Mouse (Mus musculus): ENCODE measurements at regions not wholly inside any gene's neighbourhood (a gene's known extent, or its start where the extent isn't known, plus 50 kb on each side); places are given as distances from the start of the nearest gene placed in this dataset.

DNA sequence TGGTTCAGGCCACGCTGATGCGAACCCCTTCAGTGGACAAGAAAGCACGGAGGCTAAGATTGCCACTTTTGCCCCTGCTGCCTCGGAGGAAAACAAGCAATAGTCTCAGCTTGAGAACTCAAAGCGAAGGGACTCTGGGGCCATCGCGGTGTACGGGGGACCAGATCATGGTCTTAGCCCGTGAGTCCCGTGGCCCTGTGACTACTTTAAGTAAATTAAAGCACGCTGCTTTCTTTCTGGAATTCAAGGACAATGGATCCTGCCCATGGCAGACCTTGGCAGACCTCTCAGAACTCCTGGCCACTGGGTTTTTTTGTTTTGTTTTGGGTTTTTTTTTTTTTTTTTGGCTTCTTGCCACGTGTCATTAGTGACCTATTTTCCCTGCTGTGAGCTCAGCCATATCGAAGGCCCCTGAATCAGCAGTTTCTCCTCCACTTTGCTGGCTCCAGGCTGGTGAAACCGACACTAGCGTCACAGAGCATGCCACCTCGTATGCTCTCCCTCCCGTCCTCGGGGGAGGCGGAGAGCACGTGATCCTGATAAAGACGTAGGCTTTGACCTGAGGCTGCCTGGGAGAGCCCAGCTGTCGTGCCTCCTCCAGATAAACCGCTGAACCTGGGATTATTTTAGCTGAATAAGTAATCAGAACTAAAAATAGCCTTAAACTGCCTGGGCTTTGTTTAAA lies 174.6 kb downstream of the Cand1 start (continued):
- TF ChIP-seq SIN3A (IDR thresholded peaks at IDR 0.05; ENCODE audit: low read length) (peak; percentile 59; the same call in 1 of the 2 replicates), E2F4 (IDR thresholded peaks at IDR 0.05; ENCODE audit: borderline replicate concordance, low read depth, low read length) (no peak), CTCF (IDR thresholded peaks at IDR 0.05 in 2 of 3, conservative IDR thresholded peaks at IDR 0.05 in 1 of 3; ENCODE audit: control insufficient read depth in 1 of 3, insufficient read depth in 1 of 3, low read depth in 2 of 3, low read length in 3 of 3, poor library complexity in 1 of 3, severe bottlenecking in 1 of 3) (no peak), ZC3H11A (IDR thresholded peaks at IDR 0.05; ENCODE audit: low read depth, low read length) (no peak), ELF1 (IDR thresholded peaks at IDR 0.05; ENCODE audit: low read depth, low read length) (no peak), MAZ (IDR thresholded peaks at IDR 0.05; ENCODE audit: low read depth, low read length) (peak; percentile 37; the same call in 1 of the 2 replicates), ETS1 (IDR thresholded peaks at IDR 0.05; ENCODE audit: low read depth, low read length) (peak; percentile 99), KAT2A (conservative IDR thresholded peaks at IDR 0.05; ENCODE audit: low read depth, low read length) (no peak), CHD1 (IDR thresholded peaks at IDR 0.05; ENCODE audit: low read depth, low read length) (no peak), POLR2AphosphoS5 (IDR thresholded peaks at IDR 0.05; ENCODE audit: borderline replicate concordance, low read depth, low read length) (no peak), EP300 (IDR thresholded peaks at IDR 0.05; ENCODE audit: low read depth in 1 of 2, low read length in 2 of 2) (peak in 1 of 2 experiments; percentile 70; a peak in 2 of 4 replicates), NELFE (IDR thresholded peaks at IDR 0.05; ENCODE audit: low read depth, low read length) (no peak), UBTF (IDR thresholded peaks at IDR 0.05; ENCODE audit: borderline replicate concordance, insufficient read depth, low read depth, low read length) (no peak), GATA1 (IDR thresholded peaks at IDR 0.05; ENCODE audit: low read depth, low read length) (peak; percentile 76), RCOR1 (IDR thresholded peaks at IDR 0.05; ENCODE audit: low read depth, low read length) (no peak), GABPA (IDR thresholded peaks at IDR 0.05; ENCODE audit: low read depth, low read length) (no peak), ZMIZ1 (IDR thresholded peaks at IDR 0.05; ENCODE audit: low read depth, low read length) (no peak), SMC3 (IDR thresholded peaks at IDR 0.05; ENCODE audit: low read depth, low read length) (no peak)

GRCm38 (mm10) chr10:119064218-119064617 lies 175.6 kb downstream of the Cand1 start:
- peak; percentile 55 for DNase-seq (ENCODE audit: low read depth, low spot score)
- Histone ChIP-seq H3K79me2 (ENCODE audit: control insufficient read depth, insufficient read depth, low read length, poor library complexity) (no peaks in the 10 kb centered on the region), H3K27ac (ENCODE audit: control insufficient read depth, low read depth, low read length) (peak overlapping the region; percentile 65), H3K9ac (ENCODE audit: control insufficient read depth, low read depth, low read length, poor library complexity, severe bottlenecking) (no peak overlapping the region), H3K36me3 (ENCODE audit: control insufficient read depth in 1 of 2, insufficient read depth in 2 of 2, low read length in 2 of 2) (peaks cover 0 to 36% of the 10 kb centered on the region in 2 experiments; a peak in 2 of 4 replicates), H3K9me3 (replicated peaks; ENCODE audit: insufficient read depth, low read length) (no peaks in the 10 kb centered on the region), H3K4me3 (ENCODE audit: control insufficient read depth in 1 of 2, insufficient read depth in 1 of 2, low read depth in 2 of 2, low read length in 2 of 2) (no peak overlapping the region), H3K27me3 (ENCODE audit: control insufficient read depth in 1 of 2, insufficient read depth in 2 of 2, low read length in 2 of 2) (no peaks in the 10 kb centered on the region), H3K4me1 (ENCODE audit: control insufficient read depth in 1 of 2, insufficient read depth in 2 of 2, low read length in 2 of 2) (peaks cover 0 to 45% of the 10 kb centered on the region in 2 experiments)
- TF ChIP-seq MEF2A (IDR thresholded peaks at IDR 0.05; ENCODE audit: extremely low read depth, insufficient replicate concordance, low read depth, low read length, poor library complexity, severe bottlenecking) (no peak), CHD1 (IDR thresholded peaks at IDR 0.05; ENCODE audit: low read depth, low read length) (no peak), MYB (IDR thresholded peaks at IDR 0.05; ENCODE audit: low read depth, low read length) (no peak), ETS1 (IDR thresholded peaks at IDR 0.05; ENCODE audit: low read depth, low read length) (peak; percentile 79), POLR2AphosphoS5 (IDR thresholded peaks at IDR 0.05; ENCODE audit: borderline replicate concordance, low read depth, low read length) (no peak), TBP (IDR thresholded peaks at IDR 0.05; ENCODE audit: low read depth, low read length) (no peak), GATA1 (IDR thresholded peaks at IDR 0.05; ENCODE audit: low read depth, low read length) (peak; percentile 30), KAT2A (conservative IDR thresholded peaks at IDR 0.05; ENCODE audit: low read depth, low read length) (no peak), SIN3A (IDR thresholded peaks at IDR 0.05; ENCODE audit: low read length) (peak; percentile 50; the same call in 1 of the 2 replicates), POLR2AphosphoS2 (IDR thresholded peaks at IDR 0.05; ENCODE audit: low read length) (no peak)
